Mouse (Mus musculus): Measurements from ENCODE around the gene Hecw2. TPM values are rescaled to one million over a fixed set of nuclear protein-coding genes. Genes with fewer than 3 reads are reported as not detected.
A peak's percentile ranks its signal among the peaks of the same experiment; 100 is the strongest.

Gene Hecw2
- total RNA-seq (2018; cell fraction: chromatin; rRNA removed) = 1 to 10 TPM in 1 of 26 experiments, under 1 TPM in 13, not detected in 12; 0.07 to 1.5 (median 0.29) TPM
- total RNA-seq (2018; cell fraction: cytosol; rRNA removed) = under 1 TPM in 17 of 26 experiments, not detected in 9; under 0.01 to 0.80 (median 0.09) TPM
- 1 to 10 TPM in 1 of 26 experiments, under 1 TPM in 8, not detected in 17; 0.04 to 1.4 (median 0.24) TPM for total RNA-seq (2018; cell fraction: nucleus; rRNA removed)
- 0.22 to 0.37 TPM in 2 of 3 replicates, not detected in the other for polyA plus RNA-seq (2018)

DNA sequence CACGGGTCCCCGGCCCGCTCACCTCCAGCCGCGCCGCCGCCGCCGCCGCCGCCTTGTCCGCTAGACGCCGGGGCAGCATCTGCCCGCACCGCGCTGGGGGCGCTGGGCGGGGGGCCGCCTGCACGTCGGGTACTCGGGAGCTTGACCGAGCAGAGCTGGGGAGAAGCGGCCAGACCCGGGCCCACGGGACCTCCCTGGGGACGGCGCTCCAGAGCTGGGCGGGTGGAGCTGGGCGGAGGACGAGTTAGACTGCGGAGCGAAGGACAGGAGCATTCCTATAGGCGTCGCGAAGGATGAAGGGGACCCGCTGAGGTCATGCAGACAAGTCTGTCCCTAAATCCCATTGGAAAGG, at the start of gene Hecw2:
Gene Hecw2, minus strand, starts transcription at position 215 of the 352 bp plus-strand sequence.
- WGBS (ENCODE audit: missing documents) = 4% methylated on average over 33 of the region's 38 CpGs
- H3K4me3 ChIP-seq (ENCODE audit: inconsistent target) = peak within 1 kb of the TSS; percentile 5; the same call in 1 of the 2 replicates
- no peaks in the 10 kb centered on the region for H3K79me2 ChIP-seq (ENCODE audit: inconsistent target)
- H3K27ac ChIP-seq = no peak within 1 kb of the TSS
- no peaks in the 10 kb centered on the region for H3K36me3 ChIP-seq (ENCODE audit: inconsistent target)

DNA sequence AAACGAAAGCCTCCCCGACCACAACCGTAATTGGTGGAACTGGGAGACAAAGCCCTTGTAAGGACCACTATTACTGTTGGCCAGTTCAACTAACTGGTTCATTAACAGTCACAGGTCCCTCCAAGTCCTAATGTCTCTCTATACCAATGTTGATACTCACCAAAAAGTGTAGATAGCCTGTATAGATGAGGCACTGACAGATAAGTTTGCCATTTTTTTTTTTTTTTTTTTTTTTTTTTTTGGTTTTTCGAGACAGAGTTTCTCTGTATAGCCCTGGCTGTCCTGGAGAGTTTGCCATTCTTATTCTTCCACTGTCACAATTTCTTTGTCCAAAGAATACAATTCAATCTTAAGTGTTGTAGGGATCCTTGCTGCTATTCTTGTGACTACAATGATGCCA, 47.8 kb upstream of the Hecw2 start:
- H3K79me2 ChIP-seq (ENCODE audit: inconsistent target) = no peaks in the 10 kb centered on the region
- 82% methylated on average over 4 of the region's 4 CpGs for WGBS (ENCODE audit: missing documents)
- no peak overlapping the region for H3K27ac ChIP-seq
- H3K36me3 ChIP-seq (ENCODE audit: inconsistent target) = no peaks in the 10 kb centered on the region
- no peak overlapping the region for H3K4me3 ChIP-seq (ENCODE audit: inconsistent target)

DNA sequence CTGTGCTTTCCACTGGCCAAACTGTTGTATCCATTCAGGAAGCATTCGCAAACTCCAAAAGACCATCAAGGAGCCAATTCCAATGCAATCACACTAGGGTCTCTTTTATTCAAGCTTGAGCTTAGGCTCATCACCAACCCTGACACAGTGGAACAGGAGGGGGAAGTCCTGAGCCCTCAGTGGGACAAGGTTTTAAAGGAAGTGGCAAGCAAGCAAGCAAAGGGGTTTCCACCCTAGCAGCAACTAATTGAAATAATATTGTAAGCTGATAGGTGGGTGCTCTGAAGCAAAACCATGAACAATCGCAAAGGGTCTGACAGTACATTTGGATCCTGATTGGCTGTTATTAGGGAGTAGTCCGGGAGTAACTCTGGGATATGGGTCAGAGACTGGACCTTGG, 25.3 kb upstream of the Hecw2 start:
- no peaks in the 10 kb centered on the region for H3K36me3 ChIP-seq (ENCODE audit: inconsistent target)
- H3K27ac ChIP-seq = no peak overlapping the region
- 95% methylated on average over 3 of the region's 3 CpGs for WGBS (ENCODE audit: missing documents)

DNA sequence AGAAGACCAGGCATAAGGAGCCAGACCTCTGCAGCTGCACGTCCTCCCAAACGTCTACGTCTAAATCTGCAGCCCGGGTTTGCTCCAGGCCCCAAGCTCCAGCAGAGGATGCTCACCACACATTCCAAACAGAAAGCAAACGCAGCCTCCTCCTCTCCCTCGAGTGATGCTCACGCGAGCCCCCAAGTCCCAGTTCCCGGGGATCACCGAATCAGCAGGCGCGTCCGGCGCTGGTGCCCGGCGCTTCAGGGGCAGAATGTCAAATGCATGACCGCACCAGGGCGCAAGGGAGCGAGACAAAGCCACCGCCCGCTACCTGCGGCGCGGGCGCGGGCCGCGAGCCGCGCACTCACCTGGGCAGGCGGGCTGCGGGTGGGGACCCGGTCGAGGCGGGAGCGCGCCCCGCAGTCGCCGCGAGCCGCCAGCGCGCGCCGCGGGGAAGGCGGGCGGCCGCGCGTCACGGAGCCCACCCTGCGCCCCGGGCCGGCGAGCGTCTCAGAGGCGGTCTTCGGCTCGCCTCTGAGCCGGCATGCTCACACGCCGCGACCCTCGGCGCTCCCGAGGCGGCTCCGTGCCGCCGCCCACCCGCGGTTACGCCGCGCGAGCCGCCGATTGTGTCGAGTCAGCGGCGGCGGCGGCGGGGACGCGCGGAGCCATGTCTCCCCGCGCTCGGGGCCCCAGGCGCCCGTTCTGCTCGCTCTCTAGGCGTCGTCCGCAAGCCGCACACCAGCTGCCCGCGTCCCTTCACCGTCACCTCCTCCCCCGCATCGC, 600 bp downstream of the Hecw2 start:
- Histone ChIP-seq H3K27ac (no peak overlapping the region), H3K4me3 (ENCODE audit: inconsistent target) (peak overlapping the region; percentile 5; the same call in 1 of the 2 replicates), H3K36me3 (ENCODE audit: inconsistent target) (no peaks in the 10 kb centered on the region), H3K79me2 (ENCODE audit: inconsistent target) (no peaks in the 10 kb centered on the region)
- 1% methylated on average over 102 of the region's 104 CpGs for WGBS (ENCODE audit: missing documents)

More for the DNA sequence above, 25.3 kb upstream of the Hecw2 start:
- no peak overlapping the region for H3K4me3 ChIP-seq (ENCODE audit: inconsistent target)
- no peaks in the 10 kb centered on the region for H3K79me2 ChIP-seq (ENCODE audit: inconsistent target)

DNA sequence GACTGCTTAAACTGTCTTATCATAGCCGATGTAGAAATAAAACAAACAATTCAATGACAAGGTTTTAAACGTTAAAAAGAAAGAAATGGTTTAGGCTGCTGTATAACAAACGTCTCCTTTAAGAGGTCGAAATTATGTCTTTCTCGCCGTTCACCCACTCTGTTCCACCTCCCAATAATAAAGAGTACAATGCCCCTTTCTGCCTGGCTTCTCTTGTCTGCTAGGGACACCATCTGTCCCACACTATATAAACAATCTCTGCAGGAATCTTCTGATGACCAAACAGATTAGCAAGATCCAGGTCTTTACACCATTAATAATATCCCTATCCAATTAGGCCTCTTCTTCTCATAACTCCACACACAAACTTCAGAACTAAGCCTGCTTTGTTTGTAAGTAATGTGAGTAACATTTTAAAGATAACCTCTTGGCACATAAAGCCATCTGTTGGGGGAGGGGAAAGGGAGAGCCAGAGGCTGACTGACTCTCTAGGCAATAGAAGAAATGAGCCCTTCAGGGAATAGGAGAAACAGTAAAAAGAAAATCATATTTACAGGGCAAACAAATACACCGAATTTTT, 1.7 kb downstream of the Hecw2 start:
- Histone ChIP-seq H3K79me2 (ENCODE audit: inconsistent target) (no peaks in the 10 kb centered on the region), H3K27ac (no peak overlapping the region), H3K4me3 (ENCODE audit: inconsistent target) (no peak overlapping the region), H3K36me3 (ENCODE audit: inconsistent target) (no peaks in the 10 kb centered on the region)
- WGBS (ENCODE audit: missing documents) = 72% methylated on average over 7 of the region's 7 CpGs

DNA sequence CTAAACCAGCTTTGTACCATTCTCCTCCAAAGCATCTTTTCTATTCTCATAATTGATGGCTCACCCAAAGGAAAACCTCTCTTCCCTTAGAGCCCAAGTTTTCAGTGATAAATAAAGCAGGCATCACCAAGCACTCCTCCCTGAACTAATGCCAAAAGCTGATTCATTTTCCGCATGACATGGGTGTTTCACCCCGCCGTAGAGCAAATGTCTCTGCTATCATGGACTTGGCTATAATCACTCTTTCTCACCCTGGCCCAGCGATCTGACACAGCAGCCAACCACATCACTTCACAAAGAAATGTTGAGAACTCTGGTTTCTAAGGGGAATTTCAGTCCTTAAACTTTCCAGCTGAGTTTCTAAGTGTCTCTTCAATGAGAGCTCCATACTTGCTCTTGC, 7.4 kb downstream of the Hecw2 start:
- Histone ChIP-seq H3K27ac (no peak overlapping the region), H3K36me3 (ENCODE audit: inconsistent target) (no peaks in the 10 kb centered on the region), H3K4me3 (ENCODE audit: inconsistent target) (no peak overlapping the region), H3K79me2 (ENCODE audit: inconsistent target) (no peaks in the 10 kb centered on the region)
- 87% methylated on average over 4 of the region's 4 CpGs for WGBS (ENCODE audit: missing documents)

DNA sequence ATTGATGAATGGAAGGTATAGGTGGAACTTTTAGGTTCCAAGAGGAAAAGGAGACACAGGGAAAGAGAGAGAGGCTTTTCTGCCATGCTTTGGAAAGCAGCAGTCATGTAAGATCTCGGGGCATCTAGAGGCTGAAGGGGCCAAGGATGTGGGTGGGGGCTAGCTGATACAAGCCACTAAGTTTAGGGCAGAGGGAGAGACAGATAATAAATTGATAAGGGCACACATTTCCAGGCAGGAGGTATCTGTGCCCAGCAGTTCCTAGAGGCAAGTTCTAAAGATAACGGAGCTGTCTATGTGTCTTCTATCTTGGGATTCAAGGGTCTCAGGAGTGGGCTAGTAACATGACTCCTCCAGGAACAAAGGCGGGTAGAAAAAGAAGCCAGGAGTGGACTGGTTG, 8.6 kb downstream of the Hecw2 start:
- 65% methylated on average over 3 of the region's 3 CpGs for WGBS (ENCODE audit: missing documents)
- Histone ChIP-seq H3K79me2 (ENCODE audit: inconsistent target) (no peaks in the 10 kb centered on the region), H3K36me3 (ENCODE audit: inconsistent target) (no peaks in the 10 kb centered on the region), H3K27ac (no peak overlapping the region), H3K4me3 (ENCODE audit: inconsistent target) (no peak overlapping the region)

DNA sequence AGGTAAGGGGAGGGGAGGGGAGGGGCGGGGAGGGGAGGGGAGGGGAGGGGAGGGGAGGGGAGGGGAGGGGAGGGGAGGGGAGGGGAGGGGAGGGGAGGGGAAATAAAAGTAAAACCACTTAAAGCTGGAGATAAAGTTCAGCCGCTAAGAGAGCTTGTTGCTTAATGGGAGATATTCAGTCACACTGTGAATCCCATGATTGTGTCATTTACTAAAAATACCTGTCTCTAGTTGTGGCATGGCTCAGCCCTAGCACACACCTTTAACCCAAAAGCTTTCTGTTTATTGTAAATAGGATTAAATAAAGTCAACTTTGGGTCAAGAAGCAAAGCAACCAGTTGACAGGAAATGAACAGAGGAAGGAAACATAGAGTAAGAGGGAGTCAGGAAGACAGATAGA, 14.3 kb downstream of the Hecw2 start:
- Histone ChIP-seq H3K4me3 (ENCODE audit: inconsistent target) (no peak overlapping the region), H3K36me3 (ENCODE audit: inconsistent target) (no peaks in the 10 kb centered on the region)
- 17% methylated on average over 1 of the region's 2 CpGs for WGBS (ENCODE audit: missing documents)

DNA sequence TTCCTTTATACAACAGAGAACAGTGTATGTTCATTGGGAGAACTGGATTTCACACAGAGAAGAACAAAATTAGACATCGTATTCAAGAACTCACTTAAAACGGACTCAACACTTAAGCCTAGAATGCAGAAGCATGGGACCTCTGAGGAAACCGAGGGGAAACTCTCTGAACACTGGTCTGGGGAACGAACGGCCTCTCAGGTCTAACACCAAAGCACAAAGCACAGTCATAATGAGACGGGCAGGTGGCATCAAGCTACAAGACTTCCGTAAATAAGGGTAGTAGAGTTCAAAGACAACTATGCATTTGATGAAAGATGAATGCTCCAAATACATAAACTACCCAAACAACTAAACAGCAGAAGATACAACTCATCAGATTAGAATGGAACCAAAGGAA, 15.8 kb downstream of the Hecw2 start:
- H3K4me3 ChIP-seq (ENCODE audit: inconsistent target) = no peak overlapping the region
- 93% methylated on average over 6 of the region's 7 CpGs for WGBS (ENCODE audit: missing documents)
- no peaks in the 10 kb centered on the region for H3K79me2 ChIP-seq (ENCODE audit: inconsistent target)
- H3K27ac ChIP-seq = no peak overlapping the region
- H3K36me3 ChIP-seq (ENCODE audit: inconsistent target) = no peaks in the 10 kb centered on the region

More for the DNA sequence above, 14.3 kb downstream of the Hecw2 start:
- no peak overlapping the region for H3K27ac ChIP-seq
- H3K79me2 ChIP-seq (ENCODE audit: inconsistent target) = no peaks in the 10 kb centered on the region

DNA sequence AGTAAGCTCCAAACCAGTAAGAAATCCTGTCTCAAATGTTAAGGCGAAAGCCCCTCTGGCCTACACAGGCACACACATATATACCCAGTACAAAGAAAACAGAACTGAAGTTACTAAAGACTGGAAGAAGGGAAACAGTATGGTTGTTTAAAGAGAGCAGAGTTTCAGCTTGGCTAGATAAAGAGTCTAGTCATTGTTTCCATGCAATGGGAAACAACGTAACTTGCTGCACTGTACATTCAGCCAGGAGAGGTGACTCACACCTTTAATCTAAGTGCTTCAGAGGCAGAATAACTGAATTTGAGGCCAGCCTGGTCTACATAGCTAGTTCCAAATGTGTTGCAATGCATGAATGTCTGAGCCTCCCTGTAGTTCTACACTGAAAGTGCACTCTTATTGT, 18.4 kb downstream of the Hecw2 start:
- Histone ChIP-seq H3K36me3 (ENCODE audit: inconsistent target) (no peaks in the 10 kb centered on the region), H3K4me3 (ENCODE audit: inconsistent target) (no peak overlapping the region), H3K79me2 (ENCODE audit: inconsistent target) (no peaks in the 10 kb centered on the region), H3K27ac (no peak overlapping the region)
- WGBS (ENCODE audit: missing documents) = 98% methylated on average over 2 of the region's 2 CpGs

DNA sequence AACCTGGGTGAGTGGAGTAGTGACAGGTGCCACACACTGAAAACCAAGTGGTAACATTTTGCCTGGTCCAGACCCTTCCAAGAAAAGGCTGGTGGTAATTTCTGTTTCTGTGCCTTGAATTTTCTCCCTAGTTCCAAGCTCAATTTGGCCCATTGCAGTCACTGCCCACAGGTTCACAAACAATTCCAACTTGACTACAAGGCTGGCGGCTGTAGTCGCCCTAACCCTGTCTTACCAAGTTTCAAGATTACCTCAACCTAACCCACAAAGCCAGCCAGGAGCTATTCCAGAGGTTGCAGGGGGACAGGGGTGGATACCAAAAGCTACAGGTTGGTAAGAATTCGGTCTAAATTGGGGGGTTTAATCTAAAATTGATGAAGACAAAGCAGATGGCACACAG, 27.0 kb downstream of the Hecw2 start:
- no peak overlapping the region for H3K27ac ChIP-seq
- WGBS (ENCODE audit: missing documents) = 94% methylated on average over 3 of the region's 3 CpGs
- H3K36me3 ChIP-seq (ENCODE audit: inconsistent target) = no peaks in the 10 kb centered on the region
- no peaks in the 10 kb centered on the region for H3K79me2 ChIP-seq (ENCODE audit: inconsistent target)
- no peak overlapping the region for H3K4me3 ChIP-seq (ENCODE audit: inconsistent target)

DNA sequence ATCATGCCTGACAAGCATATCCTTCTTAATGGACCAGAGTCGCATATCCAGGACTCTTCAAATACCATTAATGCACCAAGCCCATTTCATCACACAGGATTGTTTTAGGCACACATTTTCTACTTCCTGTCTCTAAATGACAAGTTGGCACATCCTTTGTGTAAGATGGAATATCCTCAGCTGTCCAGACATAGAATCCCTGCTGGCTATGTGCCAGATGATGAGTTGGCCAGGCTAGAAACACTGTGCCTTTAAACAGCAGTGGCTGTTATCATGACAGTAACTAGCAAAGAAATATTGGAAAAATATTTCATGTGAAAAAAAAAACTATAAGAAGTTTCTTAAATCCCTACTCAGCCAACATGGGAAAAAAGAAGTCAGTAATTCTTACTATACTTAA, 35.4 kb downstream of the Hecw2 start:
- WGBS (ENCODE audit: missing documents) = 92% methylated on average over 1 of the region's 1 CpGs
- no peak overlapping the region for H3K4me3 ChIP-seq (ENCODE audit: inconsistent target)
- H3K27ac ChIP-seq = no peak overlapping the region
- H3K36me3 ChIP-seq (ENCODE audit: inconsistent target) = no peaks in the 10 kb centered on the region
- no peaks in the 10 kb centered on the region for H3K79me2 ChIP-seq (ENCODE audit: inconsistent target)

DNA sequence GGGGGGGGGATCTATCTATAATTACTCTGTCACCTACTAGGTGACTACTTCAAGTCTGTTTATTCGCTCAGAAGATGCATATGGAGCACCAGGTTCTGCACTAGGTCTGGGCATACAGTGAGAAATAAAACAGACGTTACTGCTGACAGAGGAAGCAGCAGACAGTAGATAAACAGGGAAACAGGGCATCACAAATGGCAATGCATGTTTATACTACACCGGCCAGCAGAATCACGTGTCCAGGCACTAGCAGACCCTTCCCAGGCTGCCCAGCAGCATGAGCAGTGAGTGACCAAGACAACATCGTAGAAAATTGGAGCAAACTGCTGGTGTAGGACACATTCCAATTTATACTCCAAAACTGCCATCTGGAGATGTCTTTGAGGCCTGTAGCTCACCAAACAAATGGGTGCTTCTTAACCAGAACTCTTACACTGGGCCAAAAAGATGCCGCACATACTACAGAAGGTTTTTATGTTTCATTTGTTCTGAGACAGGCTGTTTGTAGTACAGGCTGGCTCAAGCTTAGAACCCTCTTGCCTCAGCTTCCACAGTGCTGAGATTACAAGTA, 41.7 kb downstream of the Hecw2 start:
- whole genome bisulfite sequencing (ENCODE audit: missing documents) = 88% methylated on average over 6 of the region's 6 CpGs
- Histone ChIP-seq H3K79me2 (ENCODE audit: inconsistent target) (no peaks in the 10 kb centered on the region), H3K4me3 (ENCODE audit: inconsistent target) (no peak overlapping the region), H3K27ac (no peak overlapping the region), H3K36me3 (ENCODE audit: inconsistent target) (no peaks in the 10 kb centered on the region)

DNA sequence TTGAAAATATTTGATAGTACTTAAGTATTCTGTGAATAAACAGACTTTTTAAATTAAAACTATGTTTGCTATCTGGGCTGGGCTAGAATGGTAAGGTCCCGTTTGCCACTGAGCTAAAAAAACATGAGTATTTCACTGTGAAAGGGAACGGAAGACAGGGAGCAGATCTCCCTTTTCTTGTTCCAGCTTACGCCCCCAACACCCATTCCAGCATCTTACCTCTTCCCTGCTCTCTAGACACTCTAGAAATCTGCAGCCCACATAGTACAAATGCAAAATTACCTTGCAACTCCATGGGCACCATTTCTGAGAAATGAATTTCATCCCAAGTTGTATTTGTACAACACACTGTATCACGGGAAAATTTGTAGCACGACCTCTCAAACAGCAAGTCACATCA, 49.9 kb downstream of the Hecw2 start:
- 92% methylated on average over 5 of the region's 5 CpGs for WGBS (ENCODE audit: missing documents)
- Histone ChIP-seq H3K27ac (no peak overlapping the region), H3K36me3 (ENCODE audit: inconsistent target) (no peaks in the 10 kb centered on the region)

More for the DNA sequence above, 49.9 kb downstream of the Hecw2 start:
- Histone ChIP-seq H3K4me3 (ENCODE audit: inconsistent target) (no peak overlapping the region), H3K79me2 (ENCODE audit: inconsistent target) (no peaks in the 10 kb centered on the region)
